Mouse (Mus musculus): ENCODE data around the gene Nme1.

DNA sequence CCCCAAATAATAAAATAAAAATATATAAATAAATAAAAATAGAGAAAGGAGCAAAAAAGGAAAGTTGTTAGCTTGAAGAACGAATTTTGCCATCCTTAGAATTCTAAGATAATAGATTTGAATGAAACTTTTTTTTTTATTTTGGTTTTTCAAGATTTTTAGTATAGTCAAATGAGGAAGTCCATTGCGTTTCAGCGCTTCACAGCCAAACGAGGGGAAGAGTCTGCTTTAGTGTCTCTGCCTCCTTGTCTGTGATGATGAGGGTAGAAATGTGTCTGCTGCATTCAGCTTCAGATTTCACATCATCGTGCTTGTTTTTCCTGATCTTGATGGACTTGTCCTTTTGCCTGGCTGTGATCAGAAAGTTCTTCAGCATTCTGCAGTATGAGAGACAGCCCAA, 16.9 kb upstream of the Nme1 start:
- no peak for TF ChIP-seq GATA1 (IDR thresholded peaks at IDR 0.05; ENCODE audit: borderline replicate concordance, low read length)
- no peak for TF ChIP-seq FLI1 (IDR thresholded peaks at IDR 0.05; ENCODE audit: low read length)
